Mouse (Mus musculus): ENCODE results near the gene Dusp15. TPM values are rescaled to one million over a fixed set of nuclear protein-coding genes. Genes with fewer than 3 reads are reported as not detected.

Gene Dusp15
- polyA plus RNA-seq, 1 experiment from 2014 or later: 0.51 TPM

- H3K4me3 ChIP-seq: no peak overlapping the region
- no peak overlapping the region for H3K9ac ChIP-seq
- peaks cover 64% of the 10 kb centered on the region for H3K27me3 ChIP-seq (replicated peaks)
- H3K4me2 ChIP-seq: no peak overlapping the region
- no peak for ATAC-seq (ENCODE audit: extremely low read depth, insufficient number of reproducible peaks, low FRiP score, low TSS enrichment)
- no peak overlapping the region for H3K27ac ChIP-seq (replicated peaks)
- no peaks in the 10 kb centered on the region for H3K9me3 ChIP-seq
- H3K36me3 ChIP-seq: no peaks in the 10 kb centered on the region
- WGBS: 41% methylated on average over 5 of the region's 5 CpGs
- H3K4me1 ChIP-seq: peaks cover 29% of the 10 kb centered on the region
These were observed 35.4 kb downstream of the Dusp15 start for GRCm38 (mm10) chr2:152916111-152916510.

- ATAC-seq (ENCODE audit: extremely low read depth, insufficient number of reproducible peaks, low FRiP score, low TSS enrichment): no peak
- no peak overlapping the region for H3K27ac ChIP-seq (replicated peaks)
- no peak overlapping the region for H3K4me3 ChIP-seq
- no peaks in the 10 kb centered on the region for H3K36me3 ChIP-seq
- no peaks in the 10 kb centered on the region for H3K9me3 ChIP-seq
- no peak overlapping the region for H3K9ac ChIP-seq
- peaks cover 67% of the 10 kb centered on the region for H3K27me3 ChIP-seq (replicated peaks)
- H3K4me1 ChIP-seq: peaks cover 29% of the 10 kb centered on the region
- H3K4me2 ChIP-seq: no peak overlapping the region
- WGBS: 63% methylated on average over 4 of the region's 4 CpGs
These were observed 36.0 kb downstream of the Dusp15 start for GRCm38 (mm10) chr2:152915453-152915852.

GRCm38 (mm10) chr2:152914310-152915120 is 37.0 kb downstream of the Dusp15 start:
- Histone ChIP-seq H3K4me2 (peak overlapping the region; percentile 59), H3K9ac (peak overlapping the region; percentile 70), H3K4me3 (peak overlapping the region; percentile 32), H3K27me3 (replicated peaks) (peaks cover 68% of the 10 kb centered on the region), H3K36me3 (no peaks in the 10 kb centered on the region), H3K27ac (replicated peaks) (no peak overlapping the region), H3K4me1 (peaks cover 29% of the 10 kb centered on the region), H3K9me3 (no peaks in the 10 kb centered on the region)
- peak; percentile 39; the same call in 1 of the 2 replicates for ATAC-seq (ENCODE audit: extremely low read depth, insufficient number of reproducible peaks, low FRiP score, low TSS enrichment)
- WGBS: 4% methylated on average over 18 of the region's 18 CpGs

- no peak for ATAC-seq (ENCODE audit: extremely low read depth, insufficient number of reproducible peaks, low FRiP score, low TSS enrichment)
- H3K9me3 ChIP-seq: no peaks in the 10 kb centered on the region
- peaks cover 25% of the 10 kb centered on the region for H3K4me1 ChIP-seq
- H3K27ac ChIP-seq (replicated peaks): no peak overlapping the region
- no peak overlapping the region for H3K4me3 ChIP-seq
- WGBS: 26% methylated on average over 7 of the region's 7 CpGs
- H3K9ac ChIP-seq: no peak overlapping the region
- peaks cover 74% of the 10 kb centered on the region for H3K27me3 ChIP-seq (replicated peaks)
- no peak overlapping the region for H3K4me2 ChIP-seq
- no peaks in the 10 kb centered on the region for H3K36me3 ChIP-seq
These were observed 38.0 kb downstream of the Dusp15 start for GRCm38 (mm10) chr2:152913471-152913870.

GRCm38 (mm10) chr2:152911432-152911831 is 40.1 kb downstream of the Dusp15 start:
- Histone ChIP-seq H3K4me2 (no peak overlapping the region), H3K27ac (replicated peaks) (no peak overlapping the region), H3K4me3 (no peak overlapping the region), H3K9ac (no peak overlapping the region), H3K27me3 (replicated peaks) (peaks cover 64% of the 10 kb centered on the region), H3K9me3 (no peaks in the 10 kb centered on the region), H3K4me1 (peaks cover 28% of the 10 kb centered on the region), H3K36me3 (no peaks in the 10 kb centered on the region)
- ATAC-seq (ENCODE audit: extremely low read depth, insufficient number of reproducible peaks, low FRiP score, low TSS enrichment): no peak
- 23% methylated on average over 6 of the region's 6 CpGs for WGBS

GRCm38 (mm10) chr2:152911031-152911430 is 40.5 kb downstream of the Dusp15 start, which contains the start of gene Mylk2:
Gene Mylk2, plus strand, starts transcription at chr2:152911352.
- H3K4me3 ChIP-seq: no peak within 1 kb of the TSS
- H3K27me3 ChIP-seq (replicated peaks): peaks cover 60% of the 10 kb centered on the region
- H3K9ac ChIP-seq: no peak within 1 kb of the TSS
- H3K27ac ChIP-seq (replicated peaks): no peak within 1 kb of the TSS
- H3K4me1 ChIP-seq: peaks cover 32% of the 10 kb centered on the region
- no peaks in the 10 kb centered on the region for H3K9me3 ChIP-seq
- 23% methylated on average over 11 of the region's 12 CpGs for WGBS
- no peak for ATAC-seq (ENCODE audit: extremely low read depth, insufficient number of reproducible peaks, low FRiP score, low TSS enrichment)
- H3K36me3 ChIP-seq: no peaks in the 10 kb centered on the region
- no peak within 1 kb of the TSS for H3K4me2 ChIP-seq

- 74% methylated on average over 6 of the region's 6 CpGs for WGBS
- ATAC-seq (ENCODE audit: extremely low read depth, insufficient number of reproducible peaks, low FRiP score, low TSS enrichment): no peak
- peaks cover 52% of the 10 kb centered on the region for H3K27me3 ChIP-seq (replicated peaks)
- no peak overlapping the region for H3K4me2 ChIP-seq
- H3K4me3 ChIP-seq: no peak overlapping the region
- no peaks in the 10 kb centered on the region for H3K9me3 ChIP-seq
- H3K36me3 ChIP-seq: no peaks in the 10 kb centered on the region
- H3K4me1 ChIP-seq: peaks cover 40% of the 10 kb centered on the region
- no peak overlapping the region for H3K27ac ChIP-seq (replicated peaks)
- no peak overlapping the region for H3K9ac ChIP-seq
These were observed 41.6 kb downstream of the Dusp15 start for GRCm38 (mm10) chr2:152909848-152910247.

GRCm38 (mm10) chr2:152907114-152907943 is 44.2 kb downstream of the Dusp15 start:
- peaks cover 48% of the 10 kb centered on the region for H3K4me1 ChIP-seq
- H3K4me2 ChIP-seq: no peak overlapping the region
- peaks cover 33% of the 10 kb centered on the region for H3K27me3 ChIP-seq (replicated peaks)
- H3K27ac ChIP-seq (replicated peaks): 0 out of 2 replicates have a peak overlapping the region, but pooled peaks have one; percentile 17
- no peak overlapping the region for H3K4me3 ChIP-seq
- 49% methylated on average over 14 of the region's 14 CpGs for WGBS
- ATAC-seq (ENCODE audit: extremely low read depth, insufficient number of reproducible peaks, low FRiP score, low TSS enrichment): no peak
- H3K36me3 ChIP-seq: no peaks in the 10 kb centered on the region
- no peaks in the 10 kb centered on the region for H3K9me3 ChIP-seq
- peak overlapping the region; percentile 51; the same call in 1 of the 2 replicates for H3K9ac ChIP-seq

GRCm38 (mm10) chr2:152906274-152907037 is 45.0 kb downstream of the Dusp15 start:
- no peak for ATAC-seq (ENCODE audit: extremely low read depth, insufficient number of reproducible peaks, low FRiP score, low TSS enrichment)
- Histone ChIP-seq H3K4me3 (no peak overlapping the region), H3K4me2 (no peak overlapping the region), H3K27ac (replicated peaks) (peak overlapping the region; percentile 90; the same call in 1 of the 2 replicates), H3K36me3 (no peaks in the 10 kb centered on the region), H3K4me1 (peaks cover 48% of the 10 kb centered on the region), H3K9ac (peak overlapping the region; percentile 51), H3K9me3 (no peaks in the 10 kb centered on the region), H3K27me3 (replicated peaks) (peaks cover 25% of the 10 kb centered on the region)
- 45% methylated on average over 9 of the region's 9 CpGs for WGBS

GRCm38 (mm10) chr2:152905036-152905829 is 46.3 kb downstream of the Dusp15 start:
- Histone ChIP-seq H3K36me3 (no peaks in the 10 kb centered on the region), H3K27ac (replicated peaks) (peak overlapping the region; percentile 90), H3K9me3 (no peaks in the 10 kb centered on the region), H3K4me2 (peak overlapping the region; percentile 42), H3K4me3 (no peak overlapping the region), H3K4me1 (peaks cover 45% of the 10 kb centered on the region), H3K27me3 (replicated peaks) (peaks cover 13% of the 10 kb centered on the region), H3K9ac (no peak overlapping the region; the same call in 1 of the 2 replicates)
- ATAC-seq (ENCODE audit: extremely low read depth, insufficient number of reproducible peaks, low FRiP score, low TSS enrichment): peak; percentile 32; the same call in 1 of the 2 replicates
- 33% methylated on average over 11 of the region's 11 CpGs for WGBS

Measured in heart, embryonic 13.5 days (tissue).